Mouse (Mus musculus) 416B (cell line): ENCODE results near the gene Hoxc5.

Experiments used
- DNase-seq: peaks from one replicate; pipeline ENCODE4 v3.0.0; 2011; ENCODE audit warnings: low read depth

Hoxc5 gene

DNA sequence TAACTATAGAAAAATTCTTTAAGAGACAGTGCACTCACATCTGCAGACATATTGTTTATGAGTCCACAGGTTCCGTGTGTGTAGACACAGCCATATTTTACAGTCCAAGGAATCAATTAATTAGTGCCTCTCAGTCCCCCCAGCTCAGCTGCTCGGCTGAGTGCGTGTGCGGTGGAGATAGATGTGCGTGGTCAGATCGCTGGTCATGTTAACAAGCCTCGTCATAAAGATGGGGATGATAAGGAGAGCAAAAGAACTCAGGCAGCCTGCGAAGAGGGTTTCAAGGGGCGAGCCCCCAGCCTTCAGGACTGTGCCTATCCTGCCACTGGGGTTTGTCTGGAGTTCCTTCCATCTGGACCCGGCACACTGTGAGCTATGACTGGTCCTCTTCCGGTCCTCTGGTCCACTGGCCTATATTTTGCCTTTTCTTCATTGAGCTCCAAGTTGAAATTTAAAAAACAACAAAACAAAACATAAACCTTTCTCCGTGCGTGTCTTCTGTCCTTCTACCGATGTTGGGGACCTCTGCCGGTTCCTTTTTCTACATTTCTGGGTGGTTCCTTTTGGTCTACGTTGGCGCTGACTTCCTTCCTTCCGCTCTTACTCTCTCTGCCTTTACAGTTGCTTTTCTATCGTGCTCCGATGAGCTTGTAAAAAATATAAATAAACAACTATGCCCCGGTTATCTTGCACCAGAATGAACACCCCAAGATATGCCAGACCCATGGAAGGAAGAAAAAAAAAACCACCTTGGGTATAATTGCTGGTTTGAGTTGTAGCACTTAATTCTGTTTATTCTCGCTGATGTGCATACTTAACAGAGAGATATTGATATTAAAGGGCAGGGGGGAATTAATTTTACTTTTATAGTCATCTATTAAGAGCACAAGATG lies 21.8 kb upstream of the Hoxc5 start:
- DNase-seq = peak; percentile 48

DNA sequence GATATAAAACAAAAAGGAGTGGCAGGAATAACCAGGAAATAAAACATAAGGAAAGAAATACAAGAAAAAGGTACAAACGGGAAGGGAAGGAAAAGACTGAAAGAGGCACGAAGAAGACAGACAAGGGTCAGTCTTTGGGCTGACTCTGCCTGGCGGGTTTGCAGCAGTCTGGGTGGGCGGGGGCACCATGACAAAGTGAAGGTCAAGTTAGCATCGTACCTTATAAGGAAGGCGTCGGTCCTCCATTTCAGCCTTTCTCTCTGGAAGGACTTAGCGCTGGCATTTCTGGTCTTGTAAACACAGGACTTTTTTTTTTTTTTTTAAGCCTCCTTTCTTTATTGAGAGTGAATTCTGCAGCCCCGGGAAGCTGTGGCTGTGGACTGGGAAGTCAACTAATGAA lies 20.0 kb upstream of the Hoxc5 start:
- DNase-seq = no peak

DNA sequence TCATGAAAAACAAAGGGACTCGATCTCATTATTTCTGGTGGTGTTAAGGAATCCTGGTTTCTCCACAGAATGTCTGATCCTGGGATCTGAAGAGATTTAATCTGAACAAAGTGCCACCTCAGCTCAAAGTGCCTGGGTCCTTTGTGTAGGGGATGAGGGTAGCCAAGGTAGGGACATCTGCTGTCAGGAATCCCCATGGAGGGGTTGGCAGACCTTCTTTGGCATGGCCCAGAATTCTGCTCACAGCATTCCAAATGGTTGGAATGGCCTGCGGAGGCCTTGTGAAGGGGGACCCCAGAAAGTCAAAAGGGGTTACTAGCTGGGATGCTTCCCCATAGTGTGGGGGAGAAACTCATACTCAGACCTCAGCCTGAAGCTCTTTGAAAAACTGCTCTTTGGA lies 18.4 kb upstream of the Hoxc5 start:
- no peak for DNase-seq

DNA sequence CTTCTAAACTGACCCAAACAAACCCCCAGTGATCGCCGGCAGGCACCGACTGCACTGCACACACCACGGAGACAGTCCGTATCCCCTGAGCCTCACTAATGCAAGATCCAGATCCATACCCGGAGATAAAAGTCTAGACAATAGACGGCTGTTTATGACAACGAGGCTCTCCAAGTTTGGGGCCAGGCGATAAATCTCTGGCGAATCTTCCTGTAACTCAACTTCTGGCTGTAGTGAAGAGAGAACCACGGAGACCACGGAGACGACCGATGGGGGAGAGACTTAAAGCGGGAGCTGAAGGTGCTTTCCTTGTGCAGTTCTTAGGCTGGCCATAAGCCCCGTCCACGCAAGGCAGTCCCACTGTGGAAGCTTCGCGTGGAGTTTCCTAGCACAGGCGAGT lies 17.5 kb upstream of the Hoxc5 start:
- no peak for DNase-seq

DNA sequence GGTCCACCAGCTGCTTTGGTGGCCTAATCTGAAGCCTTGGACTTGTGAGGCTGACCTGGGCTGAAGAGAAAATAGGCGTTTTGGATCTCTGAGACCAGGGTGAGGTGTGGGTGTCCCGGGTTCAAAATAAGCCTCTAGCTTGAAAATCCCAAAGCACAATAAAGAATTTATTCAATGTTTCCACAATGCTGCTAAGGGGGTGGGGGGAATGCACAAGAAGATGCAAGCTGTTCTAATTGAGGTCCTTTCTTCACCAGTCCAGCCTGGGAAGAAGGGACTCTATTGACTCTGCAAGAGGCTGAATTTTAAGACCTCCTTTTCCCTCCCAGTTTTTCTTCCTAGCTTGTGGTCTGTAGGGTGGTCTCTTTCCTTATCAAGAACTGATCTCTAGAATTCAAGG lies 16.4 kb upstream of the Hoxc5 start:
- no peak for DNase-seq

DNA sequence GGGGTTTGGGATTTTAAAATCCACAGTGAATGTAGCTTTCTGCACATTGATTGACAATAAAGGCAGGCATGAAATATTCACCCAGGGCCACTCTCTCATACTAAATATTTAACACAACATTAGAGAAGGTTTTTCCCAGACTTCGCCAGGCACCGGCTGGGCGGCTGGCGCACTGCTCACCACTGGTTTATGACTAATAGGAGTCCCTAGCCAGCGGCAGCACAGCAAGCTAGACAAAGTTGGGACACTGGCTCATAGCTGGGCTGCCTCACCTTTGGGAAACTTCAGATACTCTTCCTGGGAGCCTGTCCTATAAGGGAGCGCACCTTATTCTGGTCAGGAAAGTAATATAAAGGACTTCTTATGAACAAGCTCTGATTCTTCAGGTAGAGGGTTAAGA lies 13.7 kb upstream of the Hoxc5 start:
- no peak for DNase-seq

DNA sequence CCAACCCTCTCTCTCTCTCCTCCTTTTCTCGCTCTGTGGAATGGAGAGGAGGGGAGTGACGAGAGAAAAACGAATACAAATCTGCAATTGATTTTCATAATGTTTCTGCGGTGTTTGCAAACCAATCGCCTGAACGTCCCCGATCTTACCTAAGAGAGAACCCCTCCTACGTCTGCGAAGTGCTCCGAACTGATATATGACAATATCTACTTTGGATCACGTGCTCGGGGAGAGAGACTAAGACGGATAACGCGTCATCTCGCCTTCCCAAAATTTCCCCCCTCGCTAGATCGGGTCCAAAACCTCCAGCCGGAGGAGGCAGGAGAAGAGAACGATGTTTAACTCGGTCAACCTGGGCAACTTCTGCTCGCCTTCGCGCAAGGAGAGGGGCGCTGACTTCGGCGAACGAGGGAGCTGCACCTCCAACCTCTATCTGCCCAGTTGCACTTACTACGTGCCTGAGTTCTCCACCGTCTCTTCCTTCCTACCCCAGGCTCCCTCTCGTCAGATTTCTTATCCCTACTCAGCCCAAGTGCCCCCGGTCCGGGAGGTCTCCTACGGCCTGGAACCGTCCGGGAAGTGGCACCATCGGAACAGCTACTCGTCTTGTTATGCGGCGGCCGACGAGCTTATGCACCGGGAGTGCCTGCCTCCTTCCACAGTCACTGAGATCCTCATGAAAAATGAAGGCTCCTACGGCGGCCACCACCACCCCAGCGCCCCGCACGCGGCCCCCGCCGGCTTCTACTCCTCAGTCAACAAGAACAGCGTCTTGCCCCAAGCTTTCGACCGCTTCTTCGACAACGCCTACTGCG lies 12.8 kb upstream of the Hoxc5 start, which contains the start of gene Hoxc11:
Gene Hoxc11 (plus strand): TSS at position 236 of the 815 bp plus-strand sequence.
- no peak for DNase-seq

DNA sequence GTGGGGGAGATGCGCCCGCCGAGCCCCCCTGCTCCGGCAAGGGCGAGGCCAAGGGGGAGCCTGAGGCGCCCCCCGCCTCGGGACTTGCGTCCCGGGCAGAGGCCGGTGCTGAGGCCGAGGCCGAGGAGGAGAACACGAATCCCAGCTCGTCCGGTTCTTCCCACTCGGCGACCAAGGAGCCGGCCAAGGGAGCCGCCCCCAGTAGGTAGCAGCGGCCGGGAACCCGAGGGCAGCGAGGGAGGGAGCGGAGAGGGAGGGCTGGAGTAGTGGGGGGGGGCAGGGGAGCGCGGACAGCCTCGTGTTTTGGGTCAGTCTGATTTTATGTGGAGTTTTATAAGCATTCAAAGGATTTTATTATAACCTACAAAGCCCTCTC lies 12.2 kb upstream of the Hoxc5 start:
- no peak for DNase-seq

DNA sequence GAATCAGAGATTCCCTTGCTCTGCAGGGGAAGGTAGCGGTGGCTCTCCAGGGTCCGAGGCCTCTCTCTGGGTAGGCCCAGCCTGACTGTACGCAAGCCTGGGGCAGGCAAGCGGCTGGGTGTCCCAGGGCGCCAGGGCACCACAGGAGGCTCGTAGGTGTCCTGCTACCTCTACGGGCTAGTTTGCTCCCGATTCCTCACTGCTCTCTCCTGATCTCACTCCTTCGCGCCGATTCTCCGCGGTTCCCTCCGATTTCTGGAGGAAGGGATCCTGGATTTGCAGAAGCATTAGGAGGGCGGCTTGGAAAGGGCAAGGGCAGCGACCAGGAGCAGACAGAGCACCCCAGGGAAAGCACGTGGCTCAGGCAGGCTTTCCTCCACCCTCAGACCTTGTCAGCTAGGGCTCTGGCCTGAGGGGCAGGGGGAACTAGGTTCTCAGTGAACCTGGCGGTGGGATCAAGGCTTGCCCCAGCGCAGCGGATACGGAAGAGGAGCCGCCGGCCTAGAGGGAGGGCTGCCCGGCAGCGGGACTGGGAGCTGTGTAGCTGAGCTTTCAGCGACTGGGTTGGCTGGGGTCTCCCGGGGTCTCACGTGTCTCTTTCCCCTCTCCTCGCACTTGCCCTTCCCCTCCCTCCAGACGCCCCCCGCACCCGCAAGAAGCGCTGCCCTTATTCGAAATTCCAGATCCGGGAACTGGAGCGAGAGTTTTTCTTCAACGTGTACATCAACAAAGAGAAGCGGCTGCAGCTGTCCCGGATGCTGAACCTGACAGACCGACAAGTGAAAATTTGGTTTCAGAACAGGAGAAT lies 11.2 kb upstream of the Hoxc5 start:
- no peak for DNase-seq

DNA sequence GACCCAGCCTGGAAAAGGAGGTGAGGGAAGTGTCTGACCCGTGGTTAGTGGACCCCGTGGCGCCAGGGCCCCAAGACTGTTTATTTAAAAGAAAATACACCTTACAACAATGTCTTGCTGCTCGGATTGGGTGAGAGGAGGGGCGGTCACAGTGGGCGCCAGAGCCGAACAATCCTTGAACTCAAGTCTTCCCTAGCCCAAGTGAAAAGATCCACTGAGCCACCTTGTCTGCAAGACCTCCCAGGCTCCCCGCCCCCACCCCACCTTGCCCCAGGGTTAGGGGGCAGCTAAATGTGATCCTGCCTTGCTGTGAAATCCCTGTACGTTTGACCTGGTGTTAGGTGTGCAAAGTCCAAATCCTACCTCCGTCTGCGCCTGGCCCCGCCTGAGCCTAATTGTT lies 10.3 kb upstream of the Hoxc5 start:
- DNase-seq = no peak

DNA sequence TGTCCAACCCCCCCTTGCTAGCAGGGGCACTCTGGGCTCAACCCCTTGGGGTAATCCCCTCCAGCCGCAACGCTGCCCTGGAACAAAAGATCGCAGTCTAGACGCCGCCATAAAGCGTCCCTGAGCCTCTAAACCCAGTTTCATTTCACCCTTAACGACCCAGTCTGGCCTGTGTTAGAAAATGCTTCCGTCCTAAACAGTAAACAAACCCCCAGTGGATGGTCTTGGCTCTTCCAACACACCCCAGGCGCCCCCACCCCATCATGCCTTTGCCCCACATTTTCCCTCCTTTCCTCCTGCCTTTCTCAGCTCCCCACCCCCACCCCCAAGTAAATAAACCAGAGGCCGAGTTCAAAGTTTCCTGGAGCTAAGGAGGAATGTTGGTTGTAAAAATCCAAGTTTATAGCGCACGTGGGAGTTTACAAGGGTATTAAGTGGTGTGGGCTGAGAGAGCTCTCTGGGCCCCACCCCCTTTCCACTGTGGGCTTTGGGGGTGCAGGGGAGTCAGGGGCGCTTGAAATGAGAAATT lies 7.5 kb upstream of the Hoxc5 start:
- no peak for DNase-seq

DNA sequence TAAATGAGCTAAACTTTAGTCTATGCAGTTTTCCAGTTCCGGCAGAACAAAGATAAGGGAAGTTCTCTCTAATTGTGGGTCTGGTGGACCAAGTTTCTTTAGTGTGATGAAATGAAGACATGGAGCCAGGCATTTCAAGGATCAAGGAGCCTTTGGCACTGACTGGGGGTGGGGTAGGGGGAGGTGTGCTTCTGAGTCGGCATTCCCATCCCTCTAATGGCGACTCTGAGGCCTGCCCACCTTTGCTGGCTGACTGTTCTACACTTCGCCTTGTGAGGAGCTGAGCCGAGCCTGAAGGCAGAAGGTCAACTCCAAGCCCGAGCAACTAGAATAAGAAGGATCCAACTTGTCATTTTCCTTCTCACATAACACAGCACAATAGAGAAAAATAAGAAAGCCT lies 5.5 kb upstream of the Hoxc5 start:
- DNase-seq = no peak

DNA sequence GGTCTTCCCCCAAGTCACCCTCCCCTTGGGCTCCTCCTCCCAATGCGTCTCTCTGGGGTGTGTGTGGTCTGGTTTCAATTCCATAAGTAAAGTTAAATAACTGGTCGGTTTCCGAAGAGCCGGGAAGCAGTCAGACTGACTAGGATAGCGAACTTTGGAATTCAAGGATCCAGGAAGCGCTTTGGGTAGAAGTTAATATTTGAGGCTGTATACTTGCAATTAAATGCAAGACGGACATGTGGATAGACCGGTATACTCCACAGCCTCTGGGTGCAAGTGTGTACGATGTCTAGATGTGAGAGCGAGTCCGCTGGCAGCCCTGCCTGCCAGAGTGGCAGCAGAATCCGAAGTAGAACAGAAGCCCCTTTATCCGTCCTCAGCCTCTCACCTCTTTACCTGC lies 4.8 kb upstream of the Hoxc5 start:
- DNase-seq = no peak

DNA sequence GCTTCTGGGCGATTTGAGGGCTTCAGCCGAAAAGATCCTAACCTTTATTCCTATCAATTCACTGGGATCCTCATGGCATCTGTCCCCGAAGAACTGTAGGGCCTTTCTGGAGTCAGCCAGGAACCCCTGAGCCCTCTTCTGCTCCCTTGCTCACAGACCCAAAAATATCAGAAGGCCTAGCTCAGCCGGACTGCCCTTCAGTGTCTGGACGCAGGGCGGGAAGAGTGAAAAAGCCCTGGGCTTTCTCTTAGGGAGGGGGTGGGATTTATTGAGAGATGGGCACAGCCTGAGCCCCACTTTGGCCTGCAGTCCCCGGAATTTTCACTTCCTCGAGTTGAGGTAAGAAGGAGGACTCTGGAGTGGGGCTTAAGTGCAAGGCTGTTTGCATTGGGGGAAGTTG lies 4.0 kb upstream of the Hoxc5 start:
- no peak for DNase-seq

DNA sequence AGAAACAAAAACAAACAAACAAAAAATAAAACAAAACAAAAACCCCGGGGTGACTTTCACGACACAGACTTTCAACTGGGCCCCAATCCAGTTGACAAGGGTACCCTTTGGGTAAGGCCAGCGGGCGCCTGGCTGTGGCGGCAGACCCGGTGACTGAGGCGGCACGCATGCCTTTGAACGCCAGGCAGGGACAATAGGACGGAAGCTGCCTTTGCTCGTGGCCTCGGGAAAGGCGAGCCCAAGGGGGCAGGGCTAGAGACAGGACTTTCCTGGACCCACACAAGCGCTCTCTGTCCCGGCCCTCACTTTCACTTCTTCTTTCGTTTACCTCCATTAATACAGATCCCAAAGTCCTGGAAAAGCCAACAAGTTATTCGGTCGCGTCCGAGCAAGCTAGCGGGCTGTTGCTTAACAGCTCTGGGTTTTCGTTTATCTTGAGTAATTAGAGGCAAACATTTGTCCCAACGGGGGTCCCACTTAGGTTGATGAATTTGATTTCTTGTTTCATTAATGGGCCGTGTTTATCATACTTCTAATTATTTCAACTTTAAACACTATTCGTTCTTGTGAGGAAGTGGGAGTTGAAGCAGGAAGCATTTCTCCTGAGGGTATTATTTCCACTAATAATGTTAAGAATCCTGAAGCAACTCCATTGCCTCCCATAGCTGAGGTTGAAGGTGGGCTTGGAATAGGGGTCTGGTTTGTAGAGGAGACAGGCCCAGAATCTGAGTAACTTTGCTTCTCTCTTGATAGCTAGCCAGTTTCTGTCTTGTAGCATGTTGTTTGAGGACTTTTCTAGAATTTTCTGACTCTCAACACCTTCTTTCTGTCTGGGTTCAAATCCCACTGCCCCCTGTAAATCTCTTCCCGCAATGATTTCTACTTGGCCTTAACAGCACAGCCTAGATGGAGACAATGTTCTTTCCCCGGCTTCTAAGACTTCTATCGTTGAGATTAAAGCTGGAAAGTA lies 3.3 kb upstream of the Hoxc5 start:
- DNase-seq = no peak

DNA sequence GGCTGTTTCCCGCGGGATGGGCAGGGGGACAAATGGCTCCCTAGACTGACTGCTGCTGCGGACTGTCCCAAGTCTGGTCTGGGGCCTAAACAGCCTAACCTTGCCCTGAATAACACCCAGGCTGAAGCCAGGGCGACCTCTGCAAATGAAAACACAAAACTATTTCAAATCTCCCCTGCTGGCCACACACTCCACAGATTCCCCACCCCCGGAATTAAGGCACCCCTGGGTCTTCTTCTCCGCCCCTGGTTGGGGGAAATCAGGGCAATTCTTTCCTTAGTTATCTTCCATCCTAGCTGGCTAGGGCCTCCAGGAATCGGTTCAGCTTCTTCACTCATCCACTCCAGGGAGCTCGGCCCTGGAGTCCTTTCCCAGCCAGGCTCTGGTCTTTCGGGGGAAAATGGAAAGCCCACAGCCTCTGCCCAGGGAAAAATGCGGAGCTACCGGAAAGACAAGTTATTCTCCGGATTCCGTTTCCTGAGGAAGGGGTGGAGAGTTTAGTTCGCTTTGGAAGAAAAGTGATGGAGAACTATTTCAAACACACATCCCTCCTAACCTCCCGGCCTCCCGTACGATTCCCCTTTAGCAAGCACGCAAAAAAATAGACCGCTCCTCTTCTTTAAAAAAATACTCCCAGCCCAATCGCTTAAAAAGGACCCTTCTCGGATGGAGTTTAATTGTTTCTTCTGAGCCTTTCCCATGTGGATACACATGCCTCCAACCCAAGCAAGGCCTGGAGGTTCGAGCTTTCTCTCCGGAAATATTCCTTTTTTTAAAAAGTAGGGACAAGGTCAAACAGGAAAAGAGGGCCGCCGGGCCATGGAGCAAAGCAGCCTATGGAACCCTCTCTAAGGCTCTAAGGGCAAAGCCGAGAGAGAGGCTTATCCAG lies 2.0 kb upstream of the Hoxc5 start:
- DNase-seq = no peak

DNA sequence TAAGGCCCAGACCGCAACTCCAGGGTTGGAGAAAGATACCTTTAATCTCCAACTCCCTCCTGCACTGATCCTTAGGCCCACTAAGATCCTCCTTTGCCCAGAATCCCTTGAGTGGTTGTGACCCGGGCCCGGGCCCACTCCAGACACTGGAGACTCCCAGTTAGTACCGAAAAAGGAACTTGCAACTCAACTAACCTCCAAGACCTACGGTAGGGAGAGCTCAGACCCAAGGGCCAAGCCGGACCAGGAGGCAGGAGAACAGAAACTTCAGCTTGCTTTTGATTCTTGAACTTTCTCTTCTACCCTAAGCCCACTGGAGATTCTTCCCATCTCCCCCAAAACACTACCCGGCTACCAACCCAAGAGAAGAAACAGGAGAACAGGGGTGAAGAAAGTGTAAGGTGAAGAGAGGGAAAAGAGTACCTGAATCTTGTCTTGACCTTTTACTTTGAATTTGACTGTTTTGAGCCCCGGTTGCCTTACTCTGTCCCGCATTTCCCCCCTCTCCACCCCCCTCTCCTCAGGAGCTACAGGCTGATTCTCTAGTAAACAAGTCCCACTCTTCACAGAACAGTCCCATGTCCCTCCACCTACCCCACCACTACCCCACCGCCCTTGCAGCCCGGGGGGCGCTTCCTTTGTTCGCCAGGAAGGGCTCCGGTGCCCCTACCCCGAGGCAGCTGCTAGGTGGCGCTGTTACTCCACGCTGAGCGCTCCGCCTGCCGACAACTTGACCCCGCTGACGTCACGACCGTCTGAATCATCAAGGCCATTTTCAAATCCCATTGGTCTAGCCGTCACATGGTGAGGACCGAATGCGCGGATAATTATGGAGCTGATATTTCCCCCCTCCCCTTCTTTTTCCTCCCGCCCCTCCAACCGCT lies 1.1 kb upstream of the Hoxc5 start:
- DNase-seq = peak; percentile 94

DNA sequence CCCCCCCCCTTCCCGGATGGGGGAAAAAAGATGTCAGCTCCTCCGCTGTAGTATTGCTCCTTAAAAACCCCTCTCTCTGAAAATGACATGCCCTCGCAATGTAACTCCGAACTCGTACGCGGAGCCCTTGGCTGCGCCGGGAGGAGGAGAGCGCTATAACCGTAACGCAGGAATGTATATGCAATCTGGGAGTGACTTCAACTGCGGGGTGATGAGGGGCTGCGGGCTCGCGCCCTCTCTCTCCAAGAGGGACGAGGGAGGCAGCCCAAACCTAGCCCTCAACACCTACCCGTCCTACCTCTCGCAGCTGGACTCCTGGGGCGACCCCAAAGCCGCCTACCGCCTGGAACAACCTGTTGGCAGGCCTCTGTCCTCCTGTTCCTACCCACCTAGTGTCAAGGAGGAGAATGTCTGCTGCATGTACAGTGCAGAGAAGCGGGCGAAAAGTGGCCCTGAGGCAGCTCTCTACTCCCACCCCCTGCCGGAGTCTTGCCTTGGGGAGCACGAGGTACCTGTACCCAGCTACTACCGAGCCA lies 399 bp upstream of the Hoxc5 start, which contains the start of gene Hoxc10:
Gene Hoxc10 (plus strand): TSS at position 21 of the 536 bp plus-strand sequence.
- DNase-seq = no peak
